Mouse (Mus musculus) testis, adult 2 months (tissue): ENCODE data around the gene Gramd4. TPM values are rescaled to one million over a fixed set of nuclear protein-coding genes. Genes with fewer than 3 reads are reported as not detected.
A peak's percentile ranks its signal among the peaks of the same experiment; 100 is the strongest.

Experiments
- H3K27ac ChIP-seq: fragments of 200-500 bp; 2 replicates; pipeline ENCODE4 v1.5.1; 2012; ENCODE audit warnings: low read depth, low read length; ENCODE audit not compliant: control insufficient read depth, insufficient read depth
- H3K27me3 ChIP-seq: fragments of 200-500 bp; 2 replicates; pipeline ENCODE4 v1.6.1; 2012; ENCODE audit warnings: mild to moderate bottlenecking, low read length, moderate library complexity; ENCODE audit not compliant: control insufficient read depth, insufficient read depth
- H3K36me3 ChIP-seq: fragments of 200-500 bp; 2 replicates; pipeline ENCODE4 v1.6.1; 2012; ENCODE audit warnings: mild to moderate bottlenecking, low read length; ENCODE audit not compliant: control insufficient read depth, insufficient read depth
- H3K4me1 ChIP-seq: fragments of 200-500 bp; 2 replicates; pipeline ENCODE4 v1.6.1; 2012; ENCODE audit warnings: low read length; ENCODE audit not compliant: control insufficient read depth, insufficient read depth
- H3K4me3 ChIP-seq: fragments of 200-500 bp; 2 replicates; pipeline ENCODE4 v1.5.1; 2012; ENCODE audit warnings: low read depth, mild to moderate bottlenecking, low read length, moderate library complexity, mixed read lengths; ENCODE audit not compliant: control insufficient read depth
- CTCF ChIP-seq: fragments of 200-500 bp; IDR thresholded peaks from 2 replicates; pipeline ENCODE4 v1.5.1; 2012; ENCODE audit warnings: low read depth, mild to moderate bottlenecking, inconsistent platforms, low read length, moderate library complexity; ENCODE audit not compliant: control insufficient read depth, insufficient read depth, insufficient replicate concordance
- POLR2A ChIP-seq: fragments of 200-500 bp; IDR thresholded peaks from 2 replicates; pipeline ENCODE4 v1.6.1; 2012; ENCODE audit warnings: low read depth, mild to moderate bottlenecking, inconsistent platforms, low read length, moderate library complexity; ENCODE audit not compliant: control insufficient read depth
- polyA plus RNA-seq: library from polyadenylated mRNA; depleted of rRNA; stranded (reverse); fragments of >200 nt; gene quantifications from 2 replicates; pipeline ENCODE4 v1.2.3, GENCODE M21; 2012

Gramd4 gene
- polyA plus RNA-seq, 1 experiment: 1.6 TPM

DNA sequence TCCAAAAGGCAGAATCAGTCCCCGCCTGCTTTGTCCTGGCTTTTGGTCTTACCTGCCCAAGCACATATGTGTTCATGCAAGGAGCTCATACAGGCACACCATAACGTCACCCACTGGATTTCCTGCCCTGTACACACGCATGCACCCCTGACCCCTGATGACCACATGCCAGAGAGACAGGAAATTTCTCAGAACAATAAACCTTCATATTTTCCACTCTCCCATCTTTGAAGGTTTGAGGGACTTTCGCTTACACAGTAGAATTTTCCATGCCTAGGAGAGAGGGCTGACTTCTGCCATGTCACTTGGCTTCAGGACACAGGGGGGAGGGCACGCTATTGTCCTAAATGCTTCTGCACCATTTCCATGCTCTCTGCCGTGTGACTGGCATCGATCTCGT is 37.5 kb upstream of the Gramd4 start:
- TF ChIP-seq POLR2A: no peak
- TF ChIP-seq CTCF: no peak
- Histone ChIP-seq H3K4me1 (no peaks in the 10 kb centered on the region; the same call in 1 of the 2 replicates), H3K36me3 (no peaks in the 10 kb centered on the region), H3K27ac (no peak overlapping the region), H3K27me3 (no peaks in the 10 kb centered on the region), H3K4me3 (no peak overlapping the region)

DNA sequence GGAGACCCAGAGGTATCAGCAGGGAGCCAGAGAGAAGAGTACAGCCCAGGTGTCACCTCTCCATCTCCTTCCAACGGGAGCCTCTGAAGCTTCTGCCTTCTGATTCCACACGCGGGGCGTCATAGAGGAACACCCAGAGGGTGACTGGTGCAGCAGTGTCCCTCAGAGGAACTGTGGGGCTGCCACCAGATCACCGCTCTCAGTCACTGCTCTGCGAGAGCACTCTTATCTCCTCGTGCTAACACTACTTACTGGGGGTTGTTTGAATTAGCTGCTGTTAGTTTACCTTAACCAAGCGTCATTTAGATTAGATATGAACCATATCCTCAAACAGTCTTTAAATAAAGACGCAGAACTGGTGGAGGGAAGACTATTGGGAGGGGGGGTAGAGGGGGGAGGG is 36.2 kb upstream of the Gramd4 start:
- H3K36me3 ChIP-seq: no peaks in the 10 kb centered on the region
- H3K4me1 ChIP-seq: no peaks in the 10 kb centered on the region; the same call in 1 of the 2 replicates
- TF ChIP-seq CTCF (no peak), POLR2A (no peak)
- H3K27ac ChIP-seq: no peak overlapping the region
- H3K27me3 ChIP-seq: no peaks in the 10 kb centered on the region
- H3K4me3 ChIP-seq: no peak overlapping the region

DNA sequence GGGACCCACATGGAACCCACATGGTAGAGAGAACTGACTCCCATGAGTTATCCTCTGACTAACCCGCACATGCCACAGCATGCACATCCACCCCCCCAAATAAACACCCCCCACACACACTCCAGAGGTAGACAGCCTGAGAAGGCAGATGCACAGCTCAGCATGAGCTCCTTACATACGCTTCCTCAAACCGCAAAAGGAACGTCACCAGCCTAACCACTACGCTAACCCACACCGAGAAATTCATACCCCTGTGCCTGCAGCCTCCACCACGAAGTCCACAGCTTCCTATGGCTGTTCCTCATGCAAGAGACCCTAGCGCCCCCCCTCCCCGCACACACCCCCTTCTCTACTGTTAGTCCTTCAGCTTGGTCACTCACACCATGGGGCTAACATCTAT is 35.5 kb upstream of the Gramd4 start:
- no peaks in the 10 kb centered on the region for H3K36me3 ChIP-seq

DNA sequence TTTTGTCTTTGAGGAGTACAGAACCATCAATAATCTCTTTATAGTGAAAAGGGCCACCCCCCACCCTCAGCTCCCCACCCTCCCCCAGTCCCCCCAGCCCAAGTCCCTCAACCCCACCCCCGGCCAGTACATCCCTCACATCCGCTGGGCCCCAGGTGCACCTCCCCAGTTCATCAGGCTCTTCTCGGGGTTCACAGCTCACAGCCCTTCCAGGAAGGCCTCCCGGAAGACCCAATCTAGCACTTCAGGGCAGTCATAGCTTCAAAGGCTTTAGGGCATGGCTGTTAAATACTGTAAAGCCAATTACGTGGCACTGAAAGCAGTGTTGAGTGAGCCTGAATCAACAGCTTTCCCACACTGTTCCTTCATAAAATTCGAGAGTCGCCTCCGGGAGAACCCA is 29.6 kb upstream of the Gramd4 start:
- no peaks in the 10 kb centered on the region for H3K27me3 ChIP-seq
- no peak overlapping the region for H3K4me3 ChIP-seq
- no peak overlapping the region for H3K27ac ChIP-seq
- H3K36me3 ChIP-seq: no peaks in the 10 kb centered on the region
- TF ChIP-seq POLR2A (no peak), CTCF (no peak)
- peaks cover 1% of the 10 kb centered on the region; the same call in 1 of the 2 replicates for H3K4me1 ChIP-seq

More for the DNA sequence above, 35.5 kb upstream of the Gramd4 start:
- H3K27ac ChIP-seq: no peak overlapping the region
- TF ChIP-seq POLR2A (no peak), CTCF (no peak)
- no peaks in the 10 kb centered on the region; the same call in 1 of the 2 replicates for H3K4me1 ChIP-seq
- no peak overlapping the region for H3K4me3 ChIP-seq
- no peaks in the 10 kb centered on the region for H3K27me3 ChIP-seq

DNA sequence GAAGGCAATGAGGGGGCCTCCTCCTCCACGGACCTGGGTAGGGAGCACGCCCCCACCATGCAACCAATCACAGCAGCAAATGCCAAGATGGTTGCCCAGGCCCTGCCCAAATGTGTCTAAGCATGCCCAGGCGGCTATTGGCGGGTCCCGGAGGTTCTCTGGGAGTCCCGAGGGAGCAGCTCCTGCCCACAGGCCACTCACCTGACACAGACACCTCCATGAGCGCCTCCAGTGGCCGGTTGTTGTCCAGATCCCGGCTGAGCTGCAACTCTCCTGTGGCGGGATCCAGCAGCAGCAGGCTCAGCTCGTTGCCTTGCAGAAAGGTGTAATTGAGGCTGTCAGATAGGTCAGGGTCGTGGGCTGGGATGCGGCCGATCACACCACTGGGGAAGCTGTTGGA is 27.5 kb upstream of the Gramd4 start:
- H3K27ac ChIP-seq: no peak overlapping the region
- H3K4me3 ChIP-seq: no peak overlapping the region
- H3K4me1 ChIP-seq: peaks cover 13% of the 10 kb centered on the region
- H3K27me3 ChIP-seq: no peaks in the 10 kb centered on the region
- no peaks in the 10 kb centered on the region for H3K36me3 ChIP-seq
- no peak for TF ChIP-seq POLR2A
- no peak for TF ChIP-seq CTCF

DNA sequence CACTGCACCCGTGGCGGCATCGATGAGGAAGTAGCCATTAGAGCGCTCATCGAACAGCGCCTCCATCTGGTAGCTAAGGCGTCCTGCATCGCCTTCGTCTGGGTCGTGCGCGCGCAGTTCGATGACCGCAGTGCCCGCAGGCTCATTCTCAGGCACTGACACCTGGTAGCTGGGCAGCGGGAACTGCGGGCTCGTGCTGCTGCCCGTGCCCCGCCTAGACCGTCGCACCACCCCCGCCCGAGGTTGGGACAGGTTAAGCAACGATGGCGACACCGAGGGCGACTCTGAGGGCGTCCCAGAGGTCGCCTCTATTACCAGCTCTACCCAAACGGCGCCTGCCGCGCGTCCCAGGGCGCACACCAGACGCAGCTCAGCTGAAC is 24.7 kb upstream of the Gramd4 start:
- H3K4me1 ChIP-seq: peaks cover 13% of the 10 kb centered on the region
- TF ChIP-seq CTCF: peak; percentile 70; the same call in 1 of the 2 replicates
- TF ChIP-seq POLR2A: no peak
- H3K27me3 ChIP-seq: no peaks in the 10 kb centered on the region
- no peak overlapping the region for H3K27ac ChIP-seq
- no peaks in the 10 kb centered on the region for H3K36me3 ChIP-seq
- H3K4me3 ChIP-seq: peak overlapping the region; percentile 41

DNA sequence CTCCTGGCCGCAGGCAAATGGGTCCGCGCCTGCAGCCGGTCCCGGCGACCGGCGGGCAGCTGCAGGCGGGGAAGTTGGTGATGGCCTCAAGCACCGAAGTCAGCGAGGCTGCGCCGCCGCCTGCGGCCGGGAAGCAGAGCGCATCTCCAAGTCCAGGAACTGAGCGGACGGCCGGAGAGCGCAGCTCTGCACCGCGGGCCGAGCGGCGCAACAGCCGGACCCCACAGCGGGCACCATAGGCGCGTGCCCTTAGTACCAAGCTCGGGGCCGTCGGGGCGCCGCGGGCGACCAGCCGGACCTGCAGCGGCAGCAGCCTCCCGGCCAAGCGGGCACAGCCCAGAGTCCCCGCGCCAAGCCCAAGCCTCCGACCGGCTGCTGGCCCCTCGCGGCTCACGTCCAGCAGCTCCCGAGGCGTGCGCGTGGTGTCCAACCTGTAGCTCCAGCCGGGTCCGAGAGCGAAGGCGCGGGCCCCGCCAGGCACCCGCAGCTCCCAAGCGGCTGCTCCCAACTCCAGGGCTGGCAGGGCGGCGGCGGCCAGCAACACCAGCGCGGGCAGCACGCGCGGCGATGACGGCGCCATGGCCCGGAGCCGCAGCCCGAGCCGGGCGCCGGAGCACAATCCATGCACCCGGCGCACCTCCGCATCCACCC is 24.2 kb upstream of the Gramd4 start, which contains the start of gene Celsr1:
Celsr1 (minus strand) TSS at position 587 of the 651 bp plus-strand sequence.
- H3K27me3 ChIP-seq: no peaks in the 10 kb centered on the region
- H3K4me3 ChIP-seq: peak within 1 kb of the TSS; percentile 41
- TF ChIP-seq POLR2A (no peak), CTCF (no peak)
- H3K36me3 ChIP-seq: no peaks in the 10 kb centered on the region
- H3K27ac ChIP-seq: no peak within 1 kb of the TSS
- peaks cover 13% of the 10 kb centered on the region for H3K4me1 ChIP-seq
